10 mouse cellular contexts compared by ENCODE assay signal in the genomic region with DNA sequence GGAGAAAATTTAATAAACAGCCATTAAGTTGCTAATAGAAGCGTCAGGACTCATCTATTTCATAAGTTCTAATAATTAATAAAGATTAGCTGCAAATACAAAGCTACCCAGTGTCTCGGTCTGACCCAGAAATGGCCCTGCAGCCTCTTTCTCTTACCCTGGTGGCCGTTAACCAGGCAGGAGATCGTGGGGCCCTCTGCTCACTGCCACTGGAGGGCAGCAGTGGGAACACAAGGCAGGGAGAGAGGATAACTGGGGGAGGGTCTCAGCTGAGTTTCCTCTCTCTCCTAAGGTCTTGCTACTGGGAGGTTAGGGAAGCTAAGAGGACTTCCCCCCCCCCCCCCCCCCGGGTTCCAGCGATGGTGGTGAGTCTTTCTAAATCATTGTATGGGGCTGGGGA.
A peak's percentile ranks its signal among the peaks of the same experiment; 100 is the strongest.
DNase-seq lines count a peak whose midpoint lies in the region; ATAC-seq and TF ChIP-seq lines count a peak whose summit lies in the region.
"Had no signal": no experiment of that assay in that cellular context is flagged by ENCODE, and none has a peak within 500 bp of the region (broad histone marks: within the 10 kb centered on the region; RNA-seq: fewer than 3 reads in every experiment).

No protein-coding gene starts in this region.

- TF ChIP-seq CTCF in hindbrain, postnatal 0 days (IDR thresholded peaks at IDR 0.05; ENCODE audit: low read depth): peak; percentile 76
- TF ChIP-seq CTCF in lung, adult 2 months (IDR thresholded peaks at IDR 0.05; ENCODE audit: insufficient read depth, low read length): peak; percentile 77

- no peaks in the 10 kb centered on the region for H3K9me3 ChIP-seq in hindbrain, postnatal 0 days (ENCODE audit: low read length)
- H3K9me3 ChIP-seq in hindbrain, embryonic 13.5 days: no peaks in the 10 kb centered on the region
- no peaks in the 10 kb centered on the region for H3K9me3 ChIP-seq in ES-E14 (ENCODE audit: control insufficient read depth, insufficient read depth, low read depth, low read length)
- H3K9me3 ChIP-seq in hindbrain, embryonic 12.5 days (replicated peaks): no peaks in the 10 kb centered on the region
- H3K9me3 ChIP-seq: embryonic facial prominence, embryonic 12.5 days; liver, embryonic 15.5 days had no signal

- H3K4me3 ChIP-seq in hindbrain, postnatal 0 days (ENCODE audit: low read length): no peak overlapping the region
- H3K4me3 ChIP-seq in hindbrain, embryonic 13.5 days: no peak overlapping the region
- H3K4me3 ChIP-seq in ES-E14 (ENCODE audit: insufficient read depth in 1 of 2, low read depth in 1 of 2, low read length in 2 of 2, poor library complexity in 1 of 2, severe bottlenecking in 1 of 2): no peak overlapping the region
- H3K4me3 ChIP-seq in lung, adult 2 months (replicated peaks; ENCODE audit: extremely low read depth, low read depth, low read length): no peak overlapping the region
- H3K4me3 ChIP-seq in hindbrain, embryonic 12.5 days: no peak overlapping the region
- H3K4me3 ChIP-seq: embryonic facial prominence, embryonic 12.5 days; liver, embryonic 15.5 days had no signal

- no peak overlapping the region for H3K27ac ChIP-seq in hindbrain, postnatal 0 days
- H3K27ac ChIP-seq in hindbrain, embryonic 13.5 days: no peak overlapping the region
- no peak overlapping the region for H3K27ac ChIP-seq in ES-E14 (ENCODE audit: insufficient read depth, low read depth, low read length, poor library complexity, severe bottlenecking)
- no peak overlapping the region for H3K27ac ChIP-seq in hindbrain, embryonic 12.5 days
- H3K27ac ChIP-seq: liver, embryonic 15.5 days had no signal

- DNase-seq in hindbrain, postnatal 0 days (ENCODE audit: low spot score): peak; percentile 50
- DNase-seq in ES-E14 (ENCODE audit: low read depth, low spot score): peak; percentile 57
- DNase-seq in adrenal gland, postnatal 36 days: peak; percentile 35 to 64
- peak; percentile 33 for DNase-seq in lung, adult 2 months
- DNase-seq in thymus, postnatal 4 days: peak; percentile 71

- in situ Hi-C loops in ES-E14 (cut with MboI; ENCODE audit: low sequenced_read_pairs in 2 of 2, unreplicated experiment in 2 of 2): no loop called here

- no peaks in the 10 kb centered on the region for H3K36me3 ChIP-seq in hindbrain, postnatal 0 days (ENCODE audit: insufficient read depth, low read length)
- H3K36me3 ChIP-seq in hindbrain, embryonic 13.5 days: no peaks in the 10 kb centered on the region
- no peaks in the 10 kb centered on the region for H3K36me3 ChIP-seq in ES-E14 (ENCODE audit: control insufficient read depth, insufficient read depth, low read length, poor library complexity, severe bottlenecking)
- no peaks in the 10 kb centered on the region for H3K36me3 ChIP-seq in hindbrain, embryonic 12.5 days
- H3K36me3 ChIP-seq: embryonic facial prominence, embryonic 12.5 days; liver, embryonic 15.5 days had no signal

- no peak overlapping the region for H3K4me2 ChIP-seq in hindbrain, postnatal 0 days (ENCODE audit: low read depth, low read length)
- no peak overlapping the region for H3K4me2 ChIP-seq in hindbrain, embryonic 13.5 days
- no peak overlapping the region for H3K4me2 ChIP-seq in hindbrain, embryonic 12.5 days (replicated peaks)
- H3K4me2 ChIP-seq: embryonic facial prominence, embryonic 12.5 days; liver, embryonic 15.5 days had no signal

- 0 out of 2 replicates have a peak, but pooled peaks have one; percentile 29 for ATAC-seq in hindbrain, postnatal 0 days
- ATAC-seq in hindbrain, embryonic 13.5 days (ENCODE audit: low FRiP score): no peak
- ATAC-seq in megakaryocyte, adult 5-6 weeks (ENCODE audit: poor library complexity, severe bottlenecking): no peak; the same call in 1 of the 2 replicates
- ATAC-seq in hindbrain, embryonic 12.5 days (ENCODE audit: low FRiP score): no peak

- no peak overlapping the region for H3K9ac ChIP-seq in hindbrain, postnatal 0 days (replicated peaks; ENCODE audit: low read length)
- no peak overlapping the region for H3K9ac ChIP-seq in hindbrain, embryonic 13.5 days
- H3K9ac ChIP-seq in ES-E14 (ENCODE audit: insufficient read depth, low read depth, low read length, poor library complexity, severe bottlenecking): no peak overlapping the region
- no peak overlapping the region for H3K9ac ChIP-seq in hindbrain, embryonic 12.5 days
- H3K9ac ChIP-seq: embryonic facial prominence, embryonic 12.5 days; liver, embryonic 15.5 days had no signal

- H3K4me1 ChIP-seq in hindbrain, postnatal 0 days (ENCODE audit: insufficient read depth, low read length): no peaks in the 10 kb centered on the region
- peaks cover 21% of the 10 kb centered on the region for H3K4me1 ChIP-seq in hindbrain, embryonic 13.5 days (replicated peaks)
- H3K4me1 ChIP-seq in ES-E14 (ENCODE audit: control insufficient read depth in 2 of 2, insufficient read depth in 2 of 2, low read length in 2 of 2, poor library complexity in 1 of 2): peaks cover 0 to 14% of the 10 kb centered on the region in 2 experiments; a peak in 2 of 4 replicates
- no peaks in the 10 kb centered on the region; the same call in 1 of the 2 replicates for H3K4me1 ChIP-seq in lung, adult 2 months (ENCODE audit: control insufficient read depth, insufficient read depth, low read length)
- peaks cover 26% of the 10 kb centered on the region for H3K4me1 ChIP-seq in hindbrain, embryonic 12.5 days
- H3K4me1 ChIP-seq: liver, embryonic 15.5 days had no signal

- no peaks in the 10 kb centered on the region for H3K27me3 ChIP-seq in hindbrain, postnatal 0 days (ENCODE audit: insufficient read depth, low read length)
- H3K27me3 ChIP-seq in hindbrain, embryonic 13.5 days: no peaks in the 10 kb centered on the region
- no peaks in the 10 kb centered on the region for H3K27me3 ChIP-seq in hindbrain, embryonic 12.5 days
- H3K27me3 ChIP-seq: embryonic facial prominence, embryonic 12.5 days; liver, embryonic 15.5 days had no signal

- no peak for TF ChIP-seq POLR2A in lung, adult 2 months (IDR thresholded peaks at IDR 0.05; ENCODE audit: borderline replicate concordance, extremely low read depth, low read depth, low read length)

- WGBS in hindbrain, postnatal 0 days: 13% methylated on average over 6 of the region's 6 CpGs
- WGBS in hindbrain, embryonic 13.5 days: 20% methylated on average over 4 of the region's 6 CpGs
- WGBS in lung, adult 2 months: 23% methylated on average over 6 of the region's 6 CpGs
- WGBS in hindbrain, embryonic 12.5 days: 19% methylated on average over 6 of the region's 6 CpGs

TF ChIP-seq in ES-E14, 5 proteins besides CTCF, POLR2A, EP300 and RAD21:
- no peak; the same call in 1 of the 2 replicates for TF ChIP-seq ZC3H11A (IDR thresholded peaks at IDR 0.05; ENCODE audit: borderline replicate concordance, low read depth, low read length)
- TF ChIP-seq CHD2 (IDR thresholded peaks at IDR 0.05; ENCODE audit: low read depth, low read length): no peak
- TF ChIP-seq MAFK (IDR thresholded peaks at IDR 0.05; ENCODE audit: insufficient read depth, low read depth, low read length): no peak
- TF ChIP-seq ZNF384 (IDR thresholded peaks at IDR 0.05; ENCODE audit: low read depth, low read length): no peak
- no peak for TF ChIP-seq HCFC1 (IDR thresholded peaks at IDR 0.05; ENCODE audit: borderline replicate concordance, insufficient read depth, low read length)
